Mouse (Mus musculus) liver, embryonic 13.5 days (tissue): ENCODE measurements around the gene Anapc5. TPM values are rescaled to one million over a fixed set of nuclear protein-coding genes. Genes with fewer than 3 reads are reported as not detected.

Experiments
- ATAC-seq: fragments of 200-750 bp; cut with Nextera tagmentation; 2 replicates; pipeline ENCODE4 v1.8.0; 2017; ENCODE audit warnings: low read depth, mild to moderate bottlenecking, moderate number of reproducible peaks, moderate library complexity
- DNase-seq: peaks from one replicate; pipeline ENCODE4 v3.0.0; 2022
- H3K27ac ChIP-seq: fragments of 300-500 bp; sonication (generic); 2 replicates; pipeline ENCODE4 v1.5.1; 2015; ENCODE audit warnings: moderate library complexity, mild to moderate bottlenecking, inconsistent platforms
- H3K27me3 ChIP-seq: fragments of 300-500 bp; sonication (generic); 2 replicates; pipeline ENCODE4 v1.6.1; 2015; ENCODE audit warnings: mild to moderate bottlenecking, inconsistent platforms
- H3K36me3 ChIP-seq: fragments of 300-500 bp; sonication (generic); 2 replicates; pipeline ENCODE4 v1.6.1; 2015; ENCODE audit warnings: mild to moderate bottlenecking, inconsistent platforms
- H3K4me1 ChIP-seq: fragments of 300-500 bp; sonication (generic); replicated peaks from 2 replicates; pipeline ENCODE4 v1.6.1; 2015; ENCODE audit warnings: inconsistent platforms
- H3K4me2 ChIP-seq: fragments of 300-500 bp; sonication (generic); 2 replicates; pipeline ENCODE4 v1.6.1; 2015; ENCODE audit warnings: inconsistent platforms, mild to moderate bottlenecking, moderate library complexity
- H3K4me3 ChIP-seq: fragments of 300-500 bp; sonication (generic); replicated peaks from 2 replicates; pipeline ENCODE4 v1.5.1; 2015; ENCODE audit warnings: mild to moderate bottlenecking, inconsistent platforms
- H3K9ac ChIP-seq: fragments of 300-500 bp; sonication (generic); 2 replicates; pipeline ENCODE4 v1.6.1; 2015; ENCODE audit warnings: mild to moderate bottlenecking, inconsistent platforms
- H3K9me3 ChIP-seq: fragments of 300-500 bp; sonication (generic); replicated peaks from 2 replicates; pipeline ENCODE4 v1.6.1; 2016; ENCODE audit warnings: inconsistent platforms
- WGBS: fragments of 180-500 bp; shearing (Covaris S2); methylation state at CpG from one replicate; pipeline ENCODE4 v1.1.7; 2015; ENCODE audit not compliant: insufficient replicate concordance; 5-methylcytosine and 5-hydroxymethylcytosine counted together
- polyA plus RNA-seq: library from polyadenylated mRNA; unstranded; fragments of >200 nt; fragmentation: Nextera tagmentation; extraction: Ambion mirVana; gene quantifications from 2 replicates; pipeline ENCODE4 v1.2.1, GENCODE M21; 2015

Anapc5 gene
- 258 and 301 TPM in 2 replicates for polyA plus RNA-seq

- no peaks in the 10 kb centered on the region for H3K9me3 ChIP-seq
- WGBS = under 1% methylated on average over 55 of the region's 55 CpGs
- ATAC-seq = peak; percentile 99
- H3K27ac ChIP-seq = peak within 1 kb of the TSS; percentile 95
- peak within 1 kb of the TSS; percentile 75 for H3K4me2 ChIP-seq
- peaks cover 33% of the 10 kb centered on the region for H3K36me3 ChIP-seq
- H3K27me3 ChIP-seq = no peaks in the 10 kb centered on the region
- H3K4me1 ChIP-seq = peaks cover 53% of the 10 kb centered on the region
- peak within 1 kb of the TSS; percentile 84 for H3K9ac ChIP-seq
- peak; percentile 91 for DNase-seq
- H3K4me3 ChIP-seq = peak within 1 kb of the TSS; percentile 74
Measured at GRCm38 (mm10) chr5:122820777-122821523, at the start of gene Anapc5. Anapc5 (minus strand) TSS chr5:122821339.

- peaks cover 59% of the 10 kb centered on the region for H3K36me3 ChIP-seq
- H3K27me3 ChIP-seq = no peaks in the 10 kb centered on the region
- H3K4me3 ChIP-seq = no peak overlapping the region
- no peak for DNase-seq
- 65% methylated on average over 2 of the region's 2 CpGs for whole genome bisulfite sequencing
- no peaks in the 10 kb centered on the region for H3K9me3 ChIP-seq
- H3K27ac ChIP-seq = no peak overlapping the region
- H3K4me1 ChIP-seq = peaks cover 6% of the 10 kb centered on the region
- ATAC-seq = no peak
- no peak overlapping the region for H3K4me2 ChIP-seq
- H3K9ac ChIP-seq = no peak overlapping the region
Measured at GRCm38 (mm10) chr5:122863053-122863452, 41.9 kb upstream of the Anapc5 start.

GRCm38 (mm10) chr5:122855858-122856257, 34.7 kb upstream of the Anapc5 start:
- Histone ChIP-seq H3K27ac (no peak overlapping the region), H3K9me3 (no peaks in the 10 kb centered on the region), H3K27me3 (no peaks in the 10 kb centered on the region), H3K4me3 (no peak overlapping the region), H3K36me3 (no peaks in the 10 kb centered on the region; the same call in 1 of the 2 replicates), H3K4me2 (no peak overlapping the region), H3K4me1 (peaks cover 28% of the 10 kb centered on the region), H3K9ac (no peak overlapping the region)
- ATAC-seq = no peak
- DNase-seq = no peak
- 46% methylated on average over 3 of the region's 3 CpGs for WGBS

GRCm38 (mm10) chr5:122852611-122853010, 31.5 kb upstream of the Anapc5 start:
- no peak overlapping the region for H3K9ac ChIP-seq
- H3K27ac ChIP-seq = no peak overlapping the region
- H3K9me3 ChIP-seq = no peaks in the 10 kb centered on the region
- no peak overlapping the region for H3K4me3 ChIP-seq
- peaks cover 32% of the 10 kb centered on the region for H3K4me1 ChIP-seq
- WGBS = 67% methylated on average over 2 of the region's 2 CpGs
- ATAC-seq (no peak), DNase-seq (no peak)
- H3K4me2 ChIP-seq = no peak overlapping the region
- H3K36me3 ChIP-seq = no peaks in the 10 kb centered on the region; the same call in 1 of the 2 replicates
- H3K27me3 ChIP-seq = no peaks in the 10 kb centered on the region

- Histone ChIP-seq H3K36me3 (no peaks in the 10 kb centered on the region), H3K9me3 (no peaks in the 10 kb centered on the region), H3K4me3 (peak overlapping the region; percentile 98), H3K27ac (peak overlapping the region; percentile 83), H3K4me2 (peak overlapping the region; percentile 98), H3K9ac (peak overlapping the region; percentile 99), H3K27me3 (no peaks in the 10 kb centered on the region), H3K4me1 (peaks cover 32% of the 10 kb centered on the region)
- DNase-seq = no peak
- 1% methylated on average over 38 of the region's 38 CpGs for WGBS
- ATAC-seq = peak; percentile 75
Measured at GRCm38 (mm10) chr5:122850319-122851002, 29.3 kb upstream of the Anapc5 start.

- DNase-seq = peak; percentile 97
- no peaks in the 10 kb centered on the region for H3K27me3 ChIP-seq
Measured at GRCm38 (mm10) chr5:122849521-122850318, 28.6 kb upstream of the Anapc5 start, which contains the start of gene Rnf34. Rnf34 (plus strand) TSS chr5:122850048.

GRCm38 (mm10) chr5:122843799-122844198, 22.7 kb upstream of the Anapc5 start:
- H3K4me3 ChIP-seq = no peak overlapping the region
- H3K4me1 ChIP-seq = no peaks in the 10 kb centered on the region
- no peaks in the 10 kb centered on the region for H3K36me3 ChIP-seq
- WGBS = 59% methylated on average over 5 of the region's 5 CpGs
- H3K9me3 ChIP-seq = no peaks in the 10 kb centered on the region
- no peak for ATAC-seq
- no peaks in the 10 kb centered on the region for H3K27me3 ChIP-seq
- no peak overlapping the region for H3K4me2 ChIP-seq
- no peak for DNase-seq
- H3K9ac ChIP-seq = no peak overlapping the region
- H3K27ac ChIP-seq = no peak overlapping the region

More at GRCm38 (mm10) chr5:122849521-122850318, 28.6 kb upstream of the Anapc5 start, which contains the start of gene Rnf34:
- H3K9ac ChIP-seq = peak within 1 kb of the TSS; percentile 99
- H3K27ac ChIP-seq = peak within 1 kb of the TSS; percentile 83
- no peaks in the 10 kb centered on the region for H3K36me3 ChIP-seq
- under 1% methylated on average over 60 of the region's 61 CpGs for WGBS
- no peaks in the 10 kb centered on the region for H3K9me3 ChIP-seq
- H3K4me3 ChIP-seq = peak within 1 kb of the TSS; percentile 98
- peaks cover 32% of the 10 kb centered on the region for H3K4me1 ChIP-seq
- peak within 1 kb of the TSS; percentile 98 for H3K4me2 ChIP-seq
- peak; percentile 99 for ATAC-seq

GRCm38 (mm10) chr5:122841126-122841525, 20.0 kb upstream of the Anapc5 start:
- ATAC-seq (no peak), DNase-seq (no peak)
- Histone ChIP-seq H3K4me3 (no peak overlapping the region), H3K4me1 (no peaks in the 10 kb centered on the region), H3K36me3 (no peaks in the 10 kb centered on the region), H3K9ac (no peak overlapping the region), H3K9me3 (no peaks in the 10 kb centered on the region), H3K27me3 (no peaks in the 10 kb centered on the region), H3K4me2 (no peak overlapping the region), H3K27ac (no peak overlapping the region)
- 73% methylated on average over 2 of the region's 2 CpGs for WGBS

- no peak overlapping the region for H3K27ac ChIP-seq
- no peaks in the 10 kb centered on the region for H3K27me3 ChIP-seq
- WGBS = 69% methylated on average over 10 of the region's 10 CpGs
- no peaks in the 10 kb centered on the region for H3K9me3 ChIP-seq
- no peak overlapping the region for H3K4me2 ChIP-seq
- no peak overlapping the region for H3K4me3 ChIP-seq
- no peaks in the 10 kb centered on the region for H3K36me3 ChIP-seq
- no peak for DNase-seq
- H3K4me1 ChIP-seq = no peaks in the 10 kb centered on the region
- no peak overlapping the region for H3K9ac ChIP-seq
- ATAC-seq = no peak
Measured at GRCm38 (mm10) chr5:122832996-122833395, 11.9 kb upstream of the Anapc5 start.

- H3K4me2 ChIP-seq = no peak overlapping the region
- H3K36me3 ChIP-seq = no peaks in the 10 kb centered on the region
- DNase-seq (no peak), ATAC-seq (no peak)
- H3K9me3 ChIP-seq = no peaks in the 10 kb centered on the region
- H3K4me3 ChIP-seq = no peak overlapping the region
- no peaks in the 10 kb centered on the region for H3K4me1 ChIP-seq
- no peaks in the 10 kb centered on the region for H3K27me3 ChIP-seq
- WGBS = 75% methylated on average over 10 of the region's 10 CpGs
- no peak overlapping the region for H3K9ac ChIP-seq
- no peak overlapping the region for H3K27ac ChIP-seq
Measured at GRCm38 (mm10) chr5:122832536-122832935, 11.4 kb upstream of the Anapc5 start.

GRCm38 (mm10) chr5:122825099-122825498, 4.0 kb upstream of the Anapc5 start:
- Histone ChIP-seq H3K27me3 (no peaks in the 10 kb centered on the region), H3K4me1 (peaks cover 35% of the 10 kb centered on the region), H3K36me3 (no peaks in the 10 kb centered on the region), H3K9ac (no peak overlapping the region), H3K4me3 (no peak overlapping the region), H3K27ac (no peak overlapping the region), H3K9me3 (no peaks in the 10 kb centered on the region), H3K4me2 (no peak overlapping the region)
- no peak for ATAC-seq
- DNase-seq = no peak
- 81% methylated on average over 8 of the region's 8 CpGs for WGBS
